Mouse (Mus musculus) lung, embryonic 16.5 days (tissue): ENCODE results near the gene Csn3. TPM values are rescaled to one million over a fixed set of nuclear protein-coding genes. Genes with fewer than 3 reads are reported as not detected.

Experiments
- ATAC-seq: fragments of 200-750 bp; cut with Nextera tagmentation; 2 replicates; pipeline ENCODE4 v1.8.0; 2017; ENCODE audit warnings: low read depth, mild to moderate bottlenecking, moderate library complexity
- H3K27ac ChIP-seq: fragments of 300-500 bp; sonication (generic); 2 replicates; pipeline ENCODE4 v1.5.1; 2014; ENCODE audit warnings: mild to moderate bottlenecking, control low read depth, low read length
- H3K27me3 ChIP-seq: fragments of 300-500 bp; sonication (generic); 2 replicates; pipeline ENCODE4 v1.6.1; 2014; ENCODE audit warnings: low read depth, low read length, mixed read lengths; ENCODE audit not compliant: control insufficient read depth, insufficient read depth
- H3K36me3 ChIP-seq: fragments of 300-500 bp; sonication (generic); 2 replicates; pipeline ENCODE4 v1.6.1; 2014; ENCODE audit warnings: low read length; ENCODE audit not compliant: control insufficient read depth, insufficient read depth
- H3K4me1 ChIP-seq: fragments of 300-500 bp; sonication (generic); replicated peaks from 2 replicates; pipeline ENCODE4 v1.6.1; 2014; ENCODE audit warnings: low read length, mixed read lengths; ENCODE audit not compliant: control insufficient read depth, insufficient read depth
- H3K4me2 ChIP-seq: fragments of 300-500 bp; sonication (generic); 2 replicates; pipeline ENCODE4 v1.6.1; 2014; ENCODE audit warnings: low read depth, low read length, control low read depth
- H3K4me3 ChIP-seq: fragments of 300-500 bp; sonication (generic); 2 replicates; pipeline ENCODE4 v1.5.1; 2014; ENCODE audit warnings: mild to moderate bottlenecking, low read length, control low read depth
- H3K9ac ChIP-seq: fragments of 300-500 bp; sonication (generic); 2 replicates; pipeline ENCODE4 v1.6.1; 2014; ENCODE audit warnings: low read length, control low read depth
- H3K9me3 ChIP-seq: fragments of 300-500 bp; sonication (generic); 2 replicates; pipeline ENCODE4 v1.6.1; 2016; ENCODE audit warnings: low read length; ENCODE audit not compliant: control insufficient read depth
- WGBS: fragments of 180-500 bp; shearing (Covaris S2); extraction: QIAGEN DNeasy Blood & Tissue Kit; methylation state at CpG from one replicate; pipeline ENCODE4 v1.1.7; 2014; 5-methylcytosine and 5-hydroxymethylcytosine counted together
- polyA plus RNA-seq: library from polyadenylated mRNA; unstranded; fragments of >200 nt; fragmentation: Nextera tagmentation; extraction: Ambion mirVana; gene quantifications from 2 replicates; pipeline ENCODE4 v1.2.1, GENCODE M21; 2015

The Csn3 gene
- polyA plus RNA-seq: not detected in 2 replicates

DNA sequence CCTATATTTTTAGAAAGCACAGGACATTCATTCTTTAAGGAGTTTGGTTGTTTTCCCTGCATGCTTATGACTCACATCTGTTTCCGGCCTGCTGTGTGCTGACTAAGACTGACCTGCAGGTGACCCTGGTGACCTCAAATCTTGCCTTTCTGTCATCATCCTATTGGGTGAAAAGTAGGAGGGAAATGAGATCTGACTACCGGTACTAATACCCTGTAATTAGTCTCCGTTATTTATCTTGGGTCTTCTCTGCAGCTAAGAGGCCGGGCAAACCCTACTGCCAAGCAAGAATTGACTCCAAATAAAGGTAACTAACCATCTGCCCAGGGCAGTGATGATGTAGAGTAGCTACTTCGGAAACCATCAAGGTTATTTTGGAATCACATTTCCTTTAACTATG, at the start of gene Csn3:
TSS of gene Csn3 (plus strand) at position 208 of the 400 bp plus-strand sequence.
- no peak within 1 kb of the TSS for H3K9ac ChIP-seq
- H3K36me3 ChIP-seq: no peaks in the 10 kb centered on the region
- 37% methylated on average over 5 of the region's 5 CpGs for WGBS
- no peak within 1 kb of the TSS for H3K4me2 ChIP-seq
- H3K4me1 ChIP-seq: no peaks in the 10 kb centered on the region
- no peaks in the 10 kb centered on the region for H3K9me3 ChIP-seq
- no peak within 1 kb of the TSS for H3K4me3 ChIP-seq
- no peaks in the 10 kb centered on the region for H3K27me3 ChIP-seq
- no peak within 1 kb of the TSS for H3K27ac ChIP-seq
- no peak for ATAC-seq

DNA sequence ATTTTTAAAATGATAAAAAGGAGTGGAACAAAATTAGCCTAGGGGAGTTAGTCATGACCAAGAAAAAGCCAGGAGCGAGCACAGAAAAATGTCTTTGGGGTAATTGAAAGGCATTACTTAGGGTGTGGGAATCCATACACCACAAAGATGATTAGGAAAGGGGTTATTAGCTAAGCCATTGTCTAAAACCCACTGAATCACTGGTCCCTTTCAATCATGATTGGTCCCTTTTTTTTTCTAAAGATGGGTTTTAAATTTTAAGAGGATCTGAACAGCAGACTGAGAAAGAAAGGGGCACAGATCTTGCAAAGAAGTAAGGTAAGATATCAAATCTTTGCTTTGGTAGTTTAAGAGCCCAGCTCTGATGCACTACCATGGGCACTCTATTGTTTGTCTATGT, 40.6 kb upstream of the Csn3 start, which contains the start of gene Odam:
TSS of gene Odam (plus strand) at position 301 of the 400 bp plus-strand sequence.
- WGBS: 88% methylated on average over 1 of the region's 1 CpGs
- H3K27me3 ChIP-seq: no peaks in the 10 kb centered on the region
- no peak within 1 kb of the TSS for H3K9ac ChIP-seq

GRCm38 (mm10) chr5:87931603-87932002, 6.2 kb downstream of the Csn3 start:
- ATAC-seq: no peak
- Histone ChIP-seq H3K4me2 (no peak overlapping the region), H3K36me3 (no peaks in the 10 kb centered on the region), H3K4me1 (no peaks in the 10 kb centered on the region), H3K9me3 (no peaks in the 10 kb centered on the region), H3K27me3 (no peaks in the 10 kb centered on the region), H3K9ac (no peak overlapping the region), H3K27ac (no peak overlapping the region), H3K4me3 (no peak overlapping the region)
- 70% methylated on average over 1 of the region's 1 CpGs for WGBS

More for the DNA sequence above, 40.6 kb upstream of the Csn3 start, which contains the start of gene Odam:
- Histone ChIP-seq H3K4me2 (no peak within 1 kb of the TSS), H3K27ac (no peak within 1 kb of the TSS), H3K9me3 (no peaks in the 10 kb centered on the region), H3K4me3 (no peak within 1 kb of the TSS), H3K36me3 (no peaks in the 10 kb centered on the region), H3K4me1 (no peaks in the 10 kb centered on the region)
- no peak for ATAC-seq

GRCm38 (mm10) chr5:87940752-87941151, 15.4 kb downstream of the Csn3 start:
- 40% methylated on average over 3 of the region's 3 CpGs for WGBS
- H3K36me3 ChIP-seq: no peaks in the 10 kb centered on the region
- no peak overlapping the region for H3K9ac ChIP-seq
- H3K4me3 ChIP-seq: no peak overlapping the region
- no peak overlapping the region for H3K27ac ChIP-seq
- no peak for ATAC-seq
- no peak overlapping the region for H3K4me2 ChIP-seq
- H3K9me3 ChIP-seq: no peaks in the 10 kb centered on the region
- H3K27me3 ChIP-seq: no peaks in the 10 kb centered on the region
- H3K4me1 ChIP-seq: no peaks in the 10 kb centered on the region

GRCm38 (mm10) chr5:87942515-87942914, 17.1 kb downstream of the Csn3 start:
- Histone ChIP-seq H3K27me3 (no peaks in the 10 kb centered on the region), H3K27ac (no peak overlapping the region), H3K36me3 (no peaks in the 10 kb centered on the region), H3K9ac (no peak overlapping the region), H3K4me3 (no peak overlapping the region), H3K9me3 (no peaks in the 10 kb centered on the region), H3K4me1 (no peaks in the 10 kb centered on the region), H3K4me2 (no peak overlapping the region)
- ATAC-seq: no peak

DNA sequence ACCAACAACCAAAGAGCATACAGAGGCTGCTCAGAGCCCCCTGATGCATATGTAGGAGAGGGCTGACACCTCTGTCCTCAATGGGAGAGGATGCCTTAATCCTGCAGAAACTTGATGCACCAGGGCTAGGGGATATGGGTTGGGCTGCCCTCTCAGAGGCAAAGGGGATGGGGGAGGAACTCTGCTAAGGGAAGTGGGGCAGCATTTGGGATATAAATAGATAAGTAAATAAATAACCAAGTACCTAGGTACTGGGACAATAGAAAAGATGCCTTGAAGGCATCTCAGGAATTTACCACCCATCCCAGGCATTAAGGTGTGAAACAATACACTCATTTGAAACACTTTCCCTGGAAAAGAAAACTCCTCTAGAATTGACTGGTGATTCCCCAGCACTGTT, 26.5 kb downstream of the Csn3 start:
- no peaks in the 10 kb centered on the region for H3K36me3 ChIP-seq
- no peaks in the 10 kb centered on the region for H3K4me1 ChIP-seq
- ATAC-seq: no peak
- no peaks in the 10 kb centered on the region for H3K9me3 ChIP-seq
- H3K27ac ChIP-seq: no peak overlapping the region
- no peak overlapping the region for H3K9ac ChIP-seq
- H3K4me3 ChIP-seq: no peak overlapping the region
- no peak overlapping the region for H3K4me2 ChIP-seq
- no peaks in the 10 kb centered on the region for H3K27me3 ChIP-seq

GRCm38 (mm10) chr5:87969201-87969600, 43.8 kb downstream of the Csn3 start, which contains the start of the genes 2310003L06Rik and Gm28434:
Gene 2310003L06Rik, plus strand, starts transcription at chr5:87969459.
Gene Gm28434, plus strand, starts transcription at chr5:87969517.
- WGBS: 46% methylated on average over 2 of the region's 2 CpGs
- Histone ChIP-seq H3K4me2 (no peak within 1 kb of the TSS), H3K4me3 (no peak within 1 kb of the TSS)

GRCm38 (mm10) chr5:87979139-87979538, 53.8 kb downstream of the Csn3 start, which contains the start of gene Cabs1:
Gene Cabs1, plus strand, starts transcription at chr5:87979439.
- no peaks in the 10 kb centered on the region for H3K9me3 ChIP-seq
- H3K4me2 ChIP-seq: no peak within 1 kb of the TSS
- no peaks in the 10 kb centered on the region for H3K27me3 ChIP-seq
- H3K4me1 ChIP-seq: no peaks in the 10 kb centered on the region
- H3K9ac ChIP-seq: no peak within 1 kb of the TSS
- no peak for ATAC-seq
- no peaks in the 10 kb centered on the region for H3K36me3 ChIP-seq
- no peak within 1 kb of the TSS for H3K4me3 ChIP-seq
- 73% methylated on average over 3 of the region's 3 CpGs for WGBS
- H3K27ac ChIP-seq: no peak within 1 kb of the TSS

More at GRCm38 (mm10) chr5:87969201-87969600, 43.8 kb downstream of the Csn3 start, which contains the start of the genes 2310003L06Rik and Gm28434:
- H3K4me1 ChIP-seq: no peaks in the 10 kb centered on the region
- no peak within 1 kb of the TSS for H3K9ac ChIP-seq
- H3K9me3 ChIP-seq: no peaks in the 10 kb centered on the region
- no peak for ATAC-seq
- no peaks in the 10 kb centered on the region for H3K36me3 ChIP-seq
- no peaks in the 10 kb centered on the region for H3K27me3 ChIP-seq
- no peak within 1 kb of the TSS for H3K27ac ChIP-seq
